Mouse (Mus musculus): Measurements from ENCODE around the gene Kifc3. TPM values are rescaled to one million over a fixed set of nuclear protein-coding genes. Genes with fewer than 3 reads are reported as not detected.
A peak's percentile ranks its signal among the peaks of the same experiment; 100 is the strongest.

The Kifc3 gene
- polyA plus RNA-seq, 1 experiment = 63.9 TPM

DNA sequence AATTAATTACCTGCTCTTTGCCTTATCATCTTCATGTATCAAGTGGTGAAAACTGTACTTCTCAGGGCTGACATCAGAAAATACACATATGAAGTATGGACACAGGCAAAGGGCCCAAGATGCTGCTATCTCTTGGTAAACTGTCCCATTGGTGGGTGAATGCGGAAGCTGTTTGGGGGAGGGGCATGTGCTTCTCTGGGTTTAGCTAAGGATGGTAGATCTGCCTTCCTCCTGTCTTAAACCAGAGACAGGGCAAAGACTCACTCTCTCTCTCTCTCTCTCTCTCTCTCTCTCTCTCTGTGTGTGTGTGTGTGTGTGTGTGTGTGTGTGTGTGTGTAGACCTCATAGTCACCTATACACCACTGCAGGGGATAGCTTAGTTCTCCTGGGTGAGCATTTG, 61.6 kb downstream of the Kifc3 start:
- TF ChIP-seq CTCF (IDR thresholded peaks at IDR 0.05; ENCODE audit: control insufficient read depth, insufficient read depth, insufficient replicate concordance, low read depth, low read length) (no peak), POLR2A (IDR thresholded peaks at IDR 0.05; ENCODE audit: control insufficient read depth, low read depth, low read length) (no peak)
- Histone ChIP-seq H3K36me3 (ENCODE audit: control insufficient read depth, insufficient read depth, low read length) (no peaks in the 10 kb centered on the region), H3K27ac (ENCODE audit: control insufficient read depth, insufficient read depth, low read depth, low read length) (no peak overlapping the region), H3K4me1 (ENCODE audit: control insufficient read depth, insufficient read depth, low read length) (peaks cover 40% of the 10 kb centered on the region), H3K27me3 (ENCODE audit: control insufficient read depth, insufficient read depth, low read length) (no peaks in the 10 kb centered on the region), H3K4me3 (ENCODE audit: control insufficient read depth, low read depth, low read length) (peak overlapping the region; percentile 92; the same call in 1 of the 2 replicates)

- Histone ChIP-seq H3K36me3 (ENCODE audit: control insufficient read depth, insufficient read depth, low read length) (no peaks in the 10 kb centered on the region), H3K27me3 (ENCODE audit: control insufficient read depth, insufficient read depth, low read length) (no peaks in the 10 kb centered on the region), H3K4me1 (ENCODE audit: control insufficient read depth, insufficient read depth, low read length) (peaks cover 40% of the 10 kb centered on the region), H3K4me3 (ENCODE audit: control insufficient read depth, low read depth, low read length) (peak overlapping the region; percentile 92; the same call in 1 of the 2 replicates), H3K27ac (ENCODE audit: control insufficient read depth, insufficient read depth, low read depth, low read length) (no peak overlapping the region)
- no peak for TF ChIP-seq POLR2A (IDR thresholded peaks at IDR 0.05; ENCODE audit: control insufficient read depth, low read depth, low read length)
- no peak for TF ChIP-seq CTCF (IDR thresholded peaks at IDR 0.05; ENCODE audit: control insufficient read depth, insufficient read depth, insufficient replicate concordance, low read depth, low read length)
Observed at GRCm38 (mm10) chr8:95140555-95140954, 62.1 kb downstream of the Kifc3 start.

DNA sequence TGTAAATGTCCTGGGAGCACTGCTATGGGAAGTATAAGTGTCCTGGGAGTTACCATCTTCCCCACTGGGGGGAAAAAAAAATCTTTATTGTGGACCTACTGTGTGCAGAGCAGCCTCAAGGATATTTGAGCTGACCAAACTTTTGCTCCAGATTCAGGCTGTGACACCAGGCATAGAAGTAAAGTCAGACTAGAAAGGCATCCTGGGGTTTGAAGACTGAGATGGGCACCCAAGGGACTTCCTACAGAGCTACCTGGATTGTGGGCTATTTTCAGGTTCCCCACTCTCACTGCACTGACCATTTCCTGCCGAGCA, 63.6 kb downstream of the Kifc3 start:
- no peak overlapping the region for H3K27ac ChIP-seq (ENCODE audit: control insufficient read depth, insufficient read depth, low read depth, low read length)
- no peaks in the 10 kb centered on the region for H3K27me3 ChIP-seq (ENCODE audit: control insufficient read depth, insufficient read depth, low read length)

GRCm38 (mm10) chr8:95138341-95139050, 64.1 kb downstream of the Kifc3 start:
- no peak for TF ChIP-seq CTCF (IDR thresholded peaks at IDR 0.05; ENCODE audit: control insufficient read depth, insufficient read depth, insufficient replicate concordance, low read depth, low read length)
- TF ChIP-seq POLR2A (IDR thresholded peaks at IDR 0.05; ENCODE audit: control insufficient read depth, low read depth, low read length) = no peak
- peaks cover 40% of the 10 kb centered on the region for H3K4me1 ChIP-seq (ENCODE audit: control insufficient read depth, insufficient read depth, low read length)
- H3K4me3 ChIP-seq (ENCODE audit: control insufficient read depth, low read depth, low read length) = no peak overlapping the region
- no peak overlapping the region for H3K27ac ChIP-seq (ENCODE audit: control insufficient read depth, insufficient read depth, low read depth, low read length)
- no peaks in the 10 kb centered on the region; the same call in 1 of the 2 replicates for H3K36me3 ChIP-seq (ENCODE audit: control insufficient read depth, insufficient read depth, low read length)
- no peaks in the 10 kb centered on the region for H3K27me3 ChIP-seq (ENCODE audit: control insufficient read depth, insufficient read depth, low read length)

More for the DNA sequence above, 63.6 kb downstream of the Kifc3 start:
- Histone ChIP-seq H3K4me3 (ENCODE audit: control insufficient read depth, low read depth, low read length) (no peak overlapping the region), H3K36me3 (ENCODE audit: control insufficient read depth, insufficient read depth, low read length) (no peaks in the 10 kb centered on the region; the same call in 1 of the 2 replicates), H3K4me1 (ENCODE audit: control insufficient read depth, insufficient read depth, low read length) (peaks cover 40% of the 10 kb centered on the region)
- TF ChIP-seq CTCF (IDR thresholded peaks at IDR 0.05; ENCODE audit: control insufficient read depth, insufficient read depth, insufficient replicate concordance, low read depth, low read length) (no peak), POLR2A (IDR thresholded peaks at IDR 0.05; ENCODE audit: control insufficient read depth, low read depth, low read length) (no peak)

DNA sequence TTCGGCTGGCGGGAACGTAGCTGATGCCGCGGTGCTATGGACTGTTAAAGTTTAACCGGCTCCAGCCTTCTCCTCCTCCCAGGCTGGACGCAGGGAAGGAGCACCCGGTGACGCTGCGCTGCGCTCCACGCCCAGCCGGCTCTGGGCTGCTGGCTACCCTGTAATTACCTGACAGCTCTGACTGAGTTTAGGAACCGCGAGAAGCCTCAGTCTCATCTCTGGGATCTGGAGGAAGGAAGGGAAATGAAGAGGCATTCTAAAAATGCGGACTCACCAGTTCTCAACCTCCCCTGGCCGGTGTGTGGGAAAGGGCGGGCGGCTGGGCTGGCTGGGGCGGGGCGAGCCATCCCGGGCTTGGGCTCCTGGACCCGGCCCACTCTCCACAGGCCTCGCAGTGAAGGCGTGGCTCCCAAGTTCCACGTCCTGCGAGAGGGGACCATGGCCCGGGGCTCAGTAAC, 64.9 kb downstream of the Kifc3 start:
- Histone ChIP-seq H3K27me3 (ENCODE audit: control insufficient read depth, insufficient read depth, low read length) (no peaks in the 10 kb centered on the region), H3K36me3 (ENCODE audit: control insufficient read depth, insufficient read depth, low read length) (no peaks in the 10 kb centered on the region; the same call in 1 of the 2 replicates), H3K4me3 (ENCODE audit: control insufficient read depth, low read depth, low read length) (peak overlapping the region; percentile 43), H3K4me1 (ENCODE audit: control insufficient read depth, insufficient read depth, low read length) (peaks cover 32% of the 10 kb centered on the region), H3K27ac (ENCODE audit: control insufficient read depth, insufficient read depth, low read depth, low read length) (no peak overlapping the region)
- TF ChIP-seq CTCF (IDR thresholded peaks at IDR 0.05; ENCODE audit: control insufficient read depth, insufficient read depth, insufficient replicate concordance, low read depth, low read length) (no peak), POLR2A (IDR thresholded peaks at IDR 0.05; ENCODE audit: control insufficient read depth, low read depth, low read length) (no peak)

- Histone ChIP-seq H3K4me3 (ENCODE audit: control insufficient read depth, low read depth, low read length) (peak overlapping the region; percentile 43), H3K4me1 (ENCODE audit: control insufficient read depth, insufficient read depth, low read length) (peaks cover 29% of the 10 kb centered on the region), H3K27ac (ENCODE audit: control insufficient read depth, insufficient read depth, low read depth, low read length) (no peak overlapping the region), H3K27me3 (ENCODE audit: control insufficient read depth, insufficient read depth, low read length) (no peaks in the 10 kb centered on the region), H3K36me3 (ENCODE audit: control insufficient read depth, insufficient read depth, low read length) (no peaks in the 10 kb centered on the region; the same call in 1 of the 2 replicates)
- TF ChIP-seq POLR2A (IDR thresholded peaks at IDR 0.05; ENCODE audit: control insufficient read depth, low read depth, low read length) (no peak), CTCF (IDR thresholded peaks at IDR 0.05; ENCODE audit: control insufficient read depth, insufficient read depth, insufficient replicate concordance, low read depth, low read length) (no peak)
Observed at GRCm38 (mm10) chr8:95137201-95137600, 65.4 kb downstream of the Kifc3 start.

- TF ChIP-seq CTCF (IDR thresholded peaks at IDR 0.05; ENCODE audit: control insufficient read depth, insufficient read depth, insufficient replicate concordance, low read depth, low read length) (no peak), POLR2A (IDR thresholded peaks at IDR 0.05; ENCODE audit: control insufficient read depth, low read depth, low read length) (no peak)
- no peaks in the 10 kb centered on the region; the same call in 1 of the 2 replicates for H3K36me3 ChIP-seq (ENCODE audit: control insufficient read depth, insufficient read depth, low read length)
- H3K27me3 ChIP-seq (ENCODE audit: control insufficient read depth, insufficient read depth, low read length) = no peaks in the 10 kb centered on the region
- no peak overlapping the region for H3K27ac ChIP-seq (ENCODE audit: control insufficient read depth, insufficient read depth, low read depth, low read length)
- no peak overlapping the region for H3K4me3 ChIP-seq (ENCODE audit: control insufficient read depth, low read depth, low read length)
- H3K4me1 ChIP-seq (ENCODE audit: control insufficient read depth, insufficient read depth, low read length) = peaks cover 19% of the 10 kb centered on the region
Observed at GRCm38 (mm10) chr8:95136218-95136617, 66.4 kb downstream of the Kifc3 start.

All from testis, adult 2 months (tissue).